Mouse (Mus musculus): ENCODE measurements around the gene Itga2. TPM values are rescaled to one million over a fixed set of nuclear protein-coding genes. Genes with fewer than 3 reads are reported as not detected.

Itga2 gene
- total and polyA plus RNA-seq, 3 experiments, result 0.21 to 1.3 (median 1.3) TPM

DNA sequence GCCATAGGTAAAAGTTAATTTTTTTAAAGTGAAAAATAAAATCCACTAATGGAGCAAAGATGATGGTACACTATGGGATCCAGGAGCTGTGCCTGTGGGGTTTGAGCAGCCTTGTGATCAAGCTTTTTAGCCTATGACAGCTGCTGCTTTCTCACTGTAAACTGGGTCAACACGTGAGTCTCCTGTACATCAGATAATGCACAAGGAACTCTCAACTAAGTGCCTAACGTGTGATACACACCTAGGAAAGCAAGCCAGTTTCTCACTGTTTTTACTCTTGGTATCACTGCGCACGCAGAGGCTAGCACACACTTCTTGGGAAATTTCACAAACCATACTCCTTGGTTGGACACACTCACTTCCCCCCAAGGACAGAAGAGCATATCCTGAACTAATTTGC, 17.3 kb downstream of the Itga2 start:
- no peaks in the 10 kb centered on the region for H3K27me3 ChIP-seq (ENCODE audit: control insufficient read depth, insufficient read depth, low read length)
- WGBS, result 79% methylated on average over 4 of the region's 4 CpGs
- intact Hi-C loops (cut with DNase I), result no loop called here
- H3K4me1 ChIP-seq (ENCODE audit: control insufficient read depth, insufficient read depth, low read length), result peaks cover 3% of the 10 kb centered on the region
- H3K9ac ChIP-seq (ENCODE audit: low read depth, low read length), result no peak overlapping the region
- DNase-seq, result no peak
- TF ChIP-seq POLR2A (IDR thresholded peaks at IDR 0.05; ENCODE audit: insufficient read depth, low read depth, low read length), result no peak
- no peak for TF ChIP-seq CTCF (IDR thresholded peaks at IDR 0.05)
- no peak for TF ChIP-seq EP300 (IDR thresholded peaks at IDR 0.05; ENCODE audit: insufficient read depth, low read depth, low read length)
- no peak overlapping the region for H3K27ac ChIP-seq
- H3K79me2 ChIP-seq (replicated peaks; ENCODE audit: control insufficient read depth, insufficient read depth, low read length), result no peaks in the 10 kb centered on the region
- no peak overlapping the region for H3K4me3 ChIP-seq
- peaks cover 3% of the 10 kb centered on the region for H3K36me3 ChIP-seq (ENCODE audit: control insufficient read depth, insufficient read depth, low read length)

DNA sequence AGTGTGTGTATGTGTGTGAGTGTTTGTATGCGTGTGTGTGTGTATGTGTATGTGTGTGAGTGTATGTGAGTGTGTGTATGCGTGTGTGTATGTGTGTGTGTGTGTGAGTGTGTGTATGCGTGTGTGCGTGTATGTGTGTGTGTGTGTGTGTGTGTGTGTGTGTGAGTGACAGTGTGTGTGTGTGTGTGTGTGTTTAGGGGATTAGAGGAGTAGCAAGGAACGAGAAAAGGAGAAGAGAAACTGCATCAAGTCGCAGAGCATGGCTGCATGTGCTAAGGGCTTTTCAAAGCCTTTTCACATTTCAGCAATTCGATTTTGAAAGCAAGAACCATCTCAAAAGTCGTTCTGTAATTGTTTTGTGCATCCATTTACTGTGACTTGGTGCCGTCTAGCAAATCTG, 21.3 kb downstream of the Itga2 start:
- no peak overlapping the region for H3K9ac ChIP-seq (ENCODE audit: low read depth, low read length)
- no peaks in the 10 kb centered on the region for H3K4me1 ChIP-seq (ENCODE audit: control insufficient read depth, insufficient read depth, low read length)
- no peaks in the 10 kb centered on the region for H3K79me2 ChIP-seq (replicated peaks; ENCODE audit: control insufficient read depth, insufficient read depth, low read length)
- no peak for TF ChIP-seq CTCF (IDR thresholded peaks at IDR 0.05)
- TF ChIP-seq POLR2A (IDR thresholded peaks at IDR 0.05; ENCODE audit: insufficient read depth, low read depth, low read length), result no peak
- no peak for TF ChIP-seq EP300 (IDR thresholded peaks at IDR 0.05; ENCODE audit: insufficient read depth, low read depth, low read length)
- H3K36me3 ChIP-seq (ENCODE audit: control insufficient read depth, insufficient read depth, low read length), result no peaks in the 10 kb centered on the region
- H3K27ac ChIP-seq, result no peak overlapping the region
- 81% methylated on average over 9 of the region's 9 CpGs for WGBS
- intact Hi-C loops (cut with DNase I), result no loop called here
- DNase-seq, result no peak
- no peak overlapping the region for H3K4me3 ChIP-seq
- H3K27me3 ChIP-seq (ENCODE audit: control insufficient read depth, insufficient read depth, low read length), result no peaks in the 10 kb centered on the region

DNA sequence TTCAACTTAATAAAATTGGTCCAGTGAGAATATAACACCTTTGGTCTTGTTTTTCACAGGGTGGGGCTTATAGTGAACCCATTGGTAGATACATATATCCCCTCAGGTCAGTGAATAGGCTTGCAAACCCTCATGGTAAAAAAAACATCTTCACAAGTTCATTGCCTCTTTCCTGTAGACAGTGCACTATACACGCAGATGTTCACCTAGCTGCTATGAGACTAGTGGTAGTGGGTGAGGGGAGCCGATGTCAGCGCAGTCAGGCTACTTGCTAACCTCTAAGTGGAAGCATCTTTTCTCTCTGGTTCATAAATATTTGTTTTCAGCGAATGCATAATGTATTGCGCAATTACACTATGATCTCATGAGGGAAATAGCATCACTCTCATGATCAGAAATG, 22.4 kb downstream of the Itga2 start:
- DNase-seq, result no peak
- TF ChIP-seq POLR2A (IDR thresholded peaks at IDR 0.05; ENCODE audit: insufficient read depth, low read depth, low read length) (no peak), CTCF (IDR thresholded peaks at IDR 0.05) (no peak), EP300 (IDR thresholded peaks at IDR 0.05; ENCODE audit: insufficient read depth, low read depth, low read length) (no peak)
- H3K79me2 ChIP-seq (replicated peaks; ENCODE audit: control insufficient read depth, insufficient read depth, low read length), result no peaks in the 10 kb centered on the region
- H3K9ac ChIP-seq (ENCODE audit: low read depth, low read length), result no peak overlapping the region
- H3K27ac ChIP-seq, result no peak overlapping the region
- WGBS, result 87% methylated on average over 5 of the region's 5 CpGs
- no peaks in the 10 kb centered on the region for H3K27me3 ChIP-seq (ENCODE audit: control insufficient read depth, insufficient read depth, low read length)
- H3K4me3 ChIP-seq, result no peak overlapping the region
- no peaks in the 10 kb centered on the region for H3K36me3 ChIP-seq (ENCODE audit: control insufficient read depth, insufficient read depth, low read length)
- intact Hi-C loops (cut with DNase I), result no loop called here
- no peaks in the 10 kb centered on the region for H3K4me1 ChIP-seq (ENCODE audit: control insufficient read depth, insufficient read depth, low read length)

DNA sequence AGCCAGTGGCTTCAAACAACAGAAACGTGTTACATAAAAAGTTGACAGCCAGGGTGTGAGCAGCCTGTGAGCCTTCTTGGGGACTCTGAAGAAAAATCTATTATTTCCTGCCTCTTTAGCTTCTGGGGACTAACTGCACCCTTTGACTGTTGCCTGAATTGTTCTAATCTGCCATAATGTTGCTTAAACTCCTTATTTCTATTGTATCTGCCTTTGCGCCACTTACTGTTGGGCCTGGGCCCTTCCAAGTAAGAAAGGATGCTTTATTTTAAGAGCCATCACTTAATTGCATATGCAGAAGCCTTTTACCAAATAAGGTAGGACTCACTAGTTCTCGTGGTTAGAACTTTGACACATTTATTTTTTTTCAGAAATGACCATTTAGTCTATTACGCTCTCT, 24.0 kb downstream of the Itga2 start:
- H3K9ac ChIP-seq (ENCODE audit: low read depth, low read length), result no peak overlapping the region
- WGBS, result 83% methylated on average over 4 of the region's 4 CpGs
- H3K4me3 ChIP-seq, result no peak overlapping the region
- no peaks in the 10 kb centered on the region for H3K4me1 ChIP-seq (ENCODE audit: control insufficient read depth, insufficient read depth, low read length)
- no peaks in the 10 kb centered on the region for H3K27me3 ChIP-seq (ENCODE audit: control insufficient read depth, insufficient read depth, low read length)
- DNase-seq, result no peak
- H3K79me2 ChIP-seq (replicated peaks; ENCODE audit: control insufficient read depth, insufficient read depth, low read length), result no peaks in the 10 kb centered on the region
- intact Hi-C loops (cut with DNase I), result no loop called here
- H3K36me3 ChIP-seq (ENCODE audit: control insufficient read depth, insufficient read depth, low read length), result no peaks in the 10 kb centered on the region
- no peak for TF ChIP-seq POLR2A (IDR thresholded peaks at IDR 0.05; ENCODE audit: insufficient read depth, low read depth, low read length)
- no peak for TF ChIP-seq CTCF (IDR thresholded peaks at IDR 0.05)
- TF ChIP-seq EP300 (IDR thresholded peaks at IDR 0.05; ENCODE audit: insufficient read depth, low read depth, low read length), result no peak
- H3K27ac ChIP-seq, result no peak overlapping the region

DNA sequence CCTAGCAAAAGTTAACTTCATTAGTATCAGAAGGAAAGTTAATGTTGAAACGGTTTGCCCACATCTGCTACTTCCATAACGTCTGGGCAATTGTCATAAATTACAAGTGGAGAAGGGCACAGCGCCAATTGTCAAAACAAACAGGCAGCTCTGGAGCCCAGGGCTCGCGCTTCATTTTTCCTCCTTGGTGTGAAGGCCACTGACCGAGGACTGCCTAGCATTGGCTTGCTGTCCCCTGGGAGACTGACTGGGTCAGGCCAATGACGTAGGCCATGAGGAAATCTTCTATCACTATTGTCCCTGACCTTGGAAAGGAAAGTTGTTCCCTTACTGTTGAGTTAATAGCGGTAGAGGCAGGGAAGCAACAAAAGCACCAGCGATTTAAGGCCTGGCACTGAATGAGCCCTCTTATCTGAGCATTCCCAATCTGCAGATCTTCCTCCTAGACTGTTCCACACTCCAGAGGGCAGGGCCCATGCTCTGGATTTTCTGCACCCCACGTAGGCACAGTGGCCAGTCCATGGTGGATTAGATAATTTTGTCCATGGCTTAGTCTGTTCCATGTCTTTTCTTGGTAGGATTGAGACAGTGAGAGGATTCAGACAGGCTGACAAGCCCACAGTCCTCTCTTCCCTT, 35.0 kb downstream of the Itga2 start:
- H3K79me2 ChIP-seq (replicated peaks; ENCODE audit: control insufficient read depth, insufficient read depth, low read length), result no peaks in the 10 kb centered on the region
- no peak overlapping the region; the same call in 1 of the 2 replicates for H3K4me3 ChIP-seq
- no peaks in the 10 kb centered on the region for H3K27me3 ChIP-seq (ENCODE audit: control insufficient read depth, insufficient read depth, low read length)
- H3K27ac ChIP-seq, result peak overlapping the region; percentile 67
- DNase-seq, result peak; percentile 63 to 73
- intact Hi-C loops (cut with DNase I), result no loop called here
- no peak overlapping the region for H3K9ac ChIP-seq (ENCODE audit: low read depth, low read length)
- H3K4me1 ChIP-seq (ENCODE audit: control insufficient read depth, insufficient read depth, low read length), result peaks cover 6% of the 10 kb centered on the region
- 17% methylated on average over 10 of the region's 10 CpGs for WGBS
- TF ChIP-seq EP300 (IDR thresholded peaks at IDR 0.05; ENCODE audit: insufficient read depth, low read depth, low read length) (0 out of 2 replicates have a peak, but pooled peaks have one; percentile 61), POLR2A (IDR thresholded peaks at IDR 0.05; ENCODE audit: insufficient read depth, low read depth, low read length) (0 out of 2 replicates have a peak, but pooled peaks have one; percentile 21), CTCF (IDR thresholded peaks at IDR 0.05) (no peak)
- 0 out of 2 replicates have a peak, but pooled peaks cover 3% of the 10 kb centered on the region for H3K36me3 ChIP-seq (ENCODE audit: control insufficient read depth, insufficient read depth, low read length)

DNA sequence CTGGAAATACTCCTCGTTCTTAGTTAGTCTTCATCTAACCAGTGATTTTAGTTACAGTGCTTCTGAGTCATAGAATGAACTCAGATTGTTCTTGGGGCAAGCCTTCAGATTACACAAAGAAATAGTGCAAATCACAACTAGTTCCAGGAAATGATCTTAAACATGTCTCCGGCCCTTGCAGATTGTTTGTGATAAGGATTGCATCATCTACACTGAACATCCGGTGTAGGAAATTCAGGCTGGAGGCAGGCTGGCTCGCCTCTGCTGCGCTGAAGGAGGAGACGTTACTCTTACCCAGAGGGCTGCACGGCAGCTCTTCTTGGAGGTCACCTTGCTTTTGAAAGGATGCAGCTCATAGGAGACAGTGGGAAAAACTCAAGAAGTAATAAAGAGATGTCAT, 36.0 kb downstream of the Itga2 start:
- H3K36me3 ChIP-seq (ENCODE audit: control insufficient read depth, insufficient read depth, low read length), result 0 out of 2 replicates have a peak, but pooled peaks cover 3% of the 10 kb centered on the region
- no peak overlapping the region for H3K4me3 ChIP-seq
- intact Hi-C loops (cut with DNase I), result loop anchor here (2.0 kb wide), 1 partner anchor 59 kb away; no protein-coding TSS in a partner anchor
- no peaks in the 10 kb centered on the region for H3K79me2 ChIP-seq (replicated peaks; ENCODE audit: control insufficient read depth, insufficient read depth, low read length)
- no peak overlapping the region for H3K9ac ChIP-seq (ENCODE audit: low read depth, low read length)
- peak overlapping the region; percentile 67 for H3K27ac ChIP-seq
- no peaks in the 10 kb centered on the region for H3K27me3 ChIP-seq (ENCODE audit: control insufficient read depth, insufficient read depth, low read length)
- WGBS, result 40% methylated on average over 7 of the region's 7 CpGs
- TF ChIP-seq CTCF (IDR thresholded peaks at IDR 0.05) (no peak), EP300 (IDR thresholded peaks at IDR 0.05; ENCODE audit: insufficient read depth, low read depth, low read length) (peak; percentile 36; the same call in 1 of the 2 replicates), POLR2A (IDR thresholded peaks at IDR 0.05; ENCODE audit: insufficient read depth, low read depth, low read length) (no peak)
- peaks cover 6% of the 10 kb centered on the region for H3K4me1 ChIP-seq (ENCODE audit: control insufficient read depth, insufficient read depth, low read length)
- peak; percentile 28 to 32 for DNase-seq
